ENCODE assay signal across 10 mouse cellular contexts in genomic region chr17:7840505-7841290, GRCm38 (mm10). TPM values are rescaled to one million over a fixed set of nuclear protein-coding genes. Genes with fewer than 3 reads are reported as not detected.
A peak's percentile ranks its signal among the peaks of the same experiment; 100 is the strongest.
DNase-seq lines count a peak whose midpoint lies in the region; ATAC-seq lines count a peak whose summit lies in the region.
"Had no signal": no experiment of that assay in that cellular context is flagged by ENCODE, and none has a peak within 500 bp of the region (broad histone marks: within the 10 kb centered on the region; RNA-seq: fewer than 3 reads in every experiment).

No protein-coding gene starts in this region.

- H3K9ac ChIP-seq in forebrain, embryonic 14.5 days (ENCODE audit: low read length) = no peak overlapping the region
- H3K9ac ChIP-seq in forebrain, embryonic 13.5 days = no peak overlapping the region
- H3K9ac ChIP-seq in midbrain, embryonic 14.5 days (replicated peaks; ENCODE audit: low read length) = no peak overlapping the region

- ATAC-seq in forebrain, embryonic 14.5 days = no peak
- ATAC-seq in forebrain, embryonic 13.5 days = no peak
- ATAC-seq in midbrain, embryonic 14.5 days (ENCODE audit: low FRiP score, low TSS enrichment) = no peak
- ATAC-seq: Patski had no signal

- no peak overlapping the region for H3K4me3 ChIP-seq in forebrain, embryonic 14.5 days (ENCODE audit: low read depth, low read length)
- no peak overlapping the region for H3K4me3 ChIP-seq in forebrain, embryonic 13.5 days
- no peak overlapping the region for H3K4me3 ChIP-seq in midbrain, embryonic 14.5 days (replicated peaks; ENCODE audit: low read depth, low read length)
- no peak overlapping the region for H3K4me3 ChIP-seq in midbrain, embryonic 10.5 days

- DNase-seq in forebrain, embryonic 14.5 days (ENCODE audit: low spot score) = peak; percentile 67
- DNase-seq in midbrain, embryonic 14.5 days = peak; percentile 37
- DNase-seq in midbrain, embryonic 10.5 days (ENCODE audit: low spot score) = no peak
- peak; percentile 77 for DNase-seq in gonadal fat pad, adult 2 months (ENCODE audit: low read depth)
- peak; percentile 76 for DNase-seq in lung, postnatal 25 days (ENCODE audit: low spot score)
- DNase-seq in frontal cortex, postnatal 10 days (ENCODE audit: low spot score in 2 of 2) = no peak
- no peak for DNase-seq in cerebellum, adult 9-10 months
- DNase-seq: kidney, adult 18-20 months had no signal

- no peaks in the 10 kb centered on the region for H3K27me3 ChIP-seq in forebrain, embryonic 14.5 days (replicated peaks; ENCODE audit: control insufficient read depth, insufficient read depth, low read length)
- H3K27me3 ChIP-seq in forebrain, embryonic 13.5 days = no peaks in the 10 kb centered on the region
- no peaks in the 10 kb centered on the region for H3K27me3 ChIP-seq in midbrain, embryonic 14.5 days (ENCODE audit: control insufficient read depth, insufficient read depth, low read length)
- no peaks in the 10 kb centered on the region for H3K27me3 ChIP-seq in midbrain, embryonic 10.5 days (ENCODE audit: low read depth, poor library complexity, severe bottlenecking)
- H3K27me3 ChIP-seq: Patski had no signal

- no peaks in the 10 kb centered on the region for H3K36me3 ChIP-seq in forebrain, embryonic 14.5 days (ENCODE audit: control insufficient read depth, insufficient read depth, low read length)
- H3K36me3 ChIP-seq in forebrain, embryonic 13.5 days (ENCODE audit: poor library complexity, severe bottlenecking) = no peaks in the 10 kb centered on the region
- no peaks in the 10 kb centered on the region for H3K36me3 ChIP-seq in midbrain, embryonic 14.5 days (ENCODE audit: control insufficient read depth, insufficient read depth, low read length)
- H3K36me3 ChIP-seq in midbrain, embryonic 10.5 days = no peaks in the 10 kb centered on the region

- no peaks in the 10 kb centered on the region for H3K9me3 ChIP-seq in forebrain, embryonic 14.5 days (replicated peaks; ENCODE audit: control insufficient read depth, low read length)
- peaks cover 5% of the 10 kb centered on the region; the same call in 1 of the 2 replicates for H3K9me3 ChIP-seq in forebrain, embryonic 13.5 days (replicated peaks)
- no peaks in the 10 kb centered on the region for H3K9me3 ChIP-seq in midbrain, embryonic 14.5 days (ENCODE audit: control insufficient read depth, low read length)
- H3K9me3 ChIP-seq in midbrain, embryonic 10.5 days (replicated peaks) = no peaks in the 10 kb centered on the region

- WGBS in forebrain, embryonic 14.5 days = 73% methylated on average over 12 of the region's 12 CpGs
- WGBS in forebrain, embryonic 13.5 days = 78% methylated on average over 12 of the region's 12 CpGs
- WGBS in midbrain, embryonic 14.5 days = 84% methylated on average over 12 of the region's 12 CpGs
- WGBS in midbrain, embryonic 10.5 days = 91% methylated on average over 12 of the region's 12 CpGs

- no peak overlapping the region for H3K4me2 ChIP-seq in forebrain, embryonic 14.5 days (ENCODE audit: low read length)
- no peak overlapping the region for H3K4me2 ChIP-seq in forebrain, embryonic 13.5 days
- no peak overlapping the region for H3K4me2 ChIP-seq in midbrain, embryonic 14.5 days (ENCODE audit: low read length)

- H3K4me1 ChIP-seq in forebrain, embryonic 14.5 days (ENCODE audit: control insufficient read depth, insufficient read depth, low read length) = no peaks in the 10 kb centered on the region
- H3K4me1 ChIP-seq in forebrain, embryonic 13.5 days = no peaks in the 10 kb centered on the region
- H3K4me1 ChIP-seq in midbrain, embryonic 14.5 days (ENCODE audit: control insufficient read depth, insufficient read depth, low read length) = no peaks in the 10 kb centered on the region
- H3K4me1 ChIP-seq in midbrain, embryonic 10.5 days = no peaks in the 10 kb centered on the region

- H3K27ac ChIP-seq in forebrain, embryonic 14.5 days (ENCODE audit: low read depth, low read length) = no peak overlapping the region
- no peak overlapping the region for H3K27ac ChIP-seq in forebrain, embryonic 13.5 days
- H3K27ac ChIP-seq in midbrain, embryonic 14.5 days (replicated peaks; ENCODE audit: low read depth, low read length) = no peak overlapping the region
- no peak overlapping the region for H3K27ac ChIP-seq in midbrain, embryonic 10.5 days (replicated peaks)

RNA-seq across cellular contexts. Expression of gene Fndc1, which starts 13.6 kb away (rescaled TPM):
- polyA plus RNA-seq in forebrain, embryonic 14.5 days (2014; fragmentation: Nextera tagmentation; extraction: Ambion mirVana) = 1.5 and 2.7 TPM in 2 replicates
- 0.71 and 1.3 TPM in 2 replicates for polyA plus RNA-seq in forebrain, embryonic 13.5 days (2015; fragmentation: Nextera tagmentation; extraction: Ambion mirVana)
- 3.5 and 3.8 TPM in 2 replicates for polyA plus RNA-seq in midbrain, embryonic 14.5 days (2014; fragmentation: Nextera tagmentation; extraction: Ambion mirVana)
- polyA plus RNA-seq in midbrain, embryonic 10.5 days (2016; fragmentation: Nextera tagmentation; extraction: Ambion mirVana) = 0.38 and 0.48 TPM in 2 replicates
- 3.9 and 10.7 TPM in 2 replicates for polyA plus RNA-seq in gonadal fat pad, adult 2 months (2012; rRNA removed)

Comparison
In these comparisons a context has a peak if more than half of its experiments do, and no peak if none do; other contexts are left out.
1. DNase-seq: peak in forebrain, embryonic 14.5 days (single experiment), midbrain, embryonic 14.5 days (single experiment), gonadal fat pad, adult 2 months (single experiment) and lung, postnatal 25 days (single experiment); none in midbrain, embryonic 10.5 days (single experiment), frontal cortex, postnatal 10 days (0 of 2) and cerebellum, adult 9-10 months (single experiment).